Mouse (Mus musculus) spleen, embryonic (tissue): ENCODE measurements around the gene Elavl4.

ENCODE experiments used
- CTCF ChIA-PET: fragments of 350-600 bp; sonication (Branson Sonifier 250); formaldehyde crosslinking; loops from one replicate; lab custom pipeline; 2022; lab: Charles Lee

The Elavl4 gene

GRCm38 (mm10) chr4:110266804-110267575 is 84.7 kb downstream of the Elavl4 start:
- CTCF ChIA-PET, result no interaction called here

- CTCF ChIA-PET, result no interaction called here
Observed at GRCm38 (mm10) chr4:110264345-110264943, 87.3 kb downstream of the Elavl4 start.

DNA sequence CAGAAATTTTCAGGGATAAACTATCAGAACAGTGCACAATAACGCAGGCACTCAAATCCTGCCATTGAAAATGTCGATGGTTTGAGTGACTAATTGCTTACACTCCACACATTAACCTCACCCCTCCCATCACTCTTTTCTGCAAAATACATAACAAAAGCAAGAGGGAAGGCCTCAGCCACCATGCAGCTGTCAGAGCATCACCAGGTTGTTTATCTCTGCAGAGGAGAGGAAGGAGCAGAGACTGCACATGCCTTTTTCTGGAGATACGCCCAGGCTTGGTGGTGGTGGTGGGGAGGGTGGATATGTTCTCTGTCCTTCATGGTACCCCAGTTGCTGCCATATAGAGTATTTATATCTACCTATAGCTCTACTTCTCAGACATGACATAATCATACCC is 94.3 kb downstream of the Elavl4 start:
- CTCF ChIA-PET, result no interaction called here

DNA sequence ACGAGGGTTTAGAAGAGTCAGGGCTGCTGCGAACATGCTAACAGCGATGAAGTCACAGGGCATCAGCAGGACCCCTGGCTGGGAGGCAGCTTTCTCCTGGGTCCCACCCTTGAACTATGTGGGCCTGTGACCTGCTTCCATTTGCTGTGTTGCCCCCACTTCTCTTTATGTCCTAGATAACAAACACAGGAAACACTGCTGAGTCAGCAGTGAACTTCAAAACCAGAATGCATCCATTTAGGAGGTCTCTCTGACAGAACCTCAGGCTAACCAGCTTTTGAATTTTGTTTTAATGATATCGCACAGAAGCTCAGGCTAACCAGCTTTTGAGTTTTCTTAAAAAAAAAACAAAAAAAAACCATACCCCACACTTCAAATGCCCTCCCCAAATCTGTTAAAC is 96.1 kb downstream of the Elavl4 start:
- CTCF ChIA-PET, result no interaction called here

- CTCF ChIA-PET, result no interaction called here
Observed at GRCm38 (mm10) chr4:110250055-110250454, 101.7 kb downstream of the Elavl4 start.

GRCm38 (mm10) chr4:110242879-110243278 is 108.8 kb downstream of the Elavl4 start:
- CTCF ChIA-PET, result no interaction called here

DNA sequence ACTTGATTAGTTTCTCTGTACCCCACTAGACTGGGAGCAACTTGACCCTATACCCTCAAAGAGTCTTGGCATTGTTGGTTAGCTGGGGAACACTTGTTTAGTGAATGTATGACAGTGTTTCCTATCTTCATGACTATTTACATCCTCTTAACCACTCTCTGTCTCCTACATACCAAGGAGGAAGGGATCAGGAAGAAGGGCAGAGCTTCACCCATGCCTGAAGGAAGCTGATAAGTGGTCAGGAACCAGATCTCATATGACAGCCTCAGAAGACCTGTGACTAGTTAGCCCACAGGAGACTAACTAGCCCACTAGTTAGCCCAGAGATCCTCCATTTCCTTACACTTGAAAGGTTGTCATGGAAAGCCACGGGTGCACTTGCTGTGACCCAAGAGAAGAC is 117.2 kb downstream of the Elavl4 start:
- CTCF ChIA-PET, result no interaction called here

DNA sequence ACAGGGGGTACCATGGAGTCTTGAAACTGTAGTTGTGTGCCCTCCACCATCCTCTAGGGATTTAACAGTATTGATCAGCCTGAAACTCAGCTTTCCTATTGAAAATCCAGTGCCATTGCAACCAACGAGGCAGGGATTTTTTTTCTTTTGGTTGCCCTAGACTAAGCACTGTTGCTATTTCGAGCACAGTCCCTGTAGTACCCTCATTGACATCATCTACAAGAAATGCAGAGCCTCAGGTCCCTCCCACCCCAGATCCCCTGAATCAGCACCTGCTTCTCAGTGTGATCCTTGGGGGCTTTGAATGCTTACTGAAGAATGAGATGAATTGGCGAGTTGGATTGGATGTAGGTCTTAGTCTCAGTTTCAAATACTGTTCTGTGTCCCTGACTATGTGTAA is 119.4 kb downstream of the Elavl4 start:
- CTCF ChIA-PET, result no interaction called here

DNA sequence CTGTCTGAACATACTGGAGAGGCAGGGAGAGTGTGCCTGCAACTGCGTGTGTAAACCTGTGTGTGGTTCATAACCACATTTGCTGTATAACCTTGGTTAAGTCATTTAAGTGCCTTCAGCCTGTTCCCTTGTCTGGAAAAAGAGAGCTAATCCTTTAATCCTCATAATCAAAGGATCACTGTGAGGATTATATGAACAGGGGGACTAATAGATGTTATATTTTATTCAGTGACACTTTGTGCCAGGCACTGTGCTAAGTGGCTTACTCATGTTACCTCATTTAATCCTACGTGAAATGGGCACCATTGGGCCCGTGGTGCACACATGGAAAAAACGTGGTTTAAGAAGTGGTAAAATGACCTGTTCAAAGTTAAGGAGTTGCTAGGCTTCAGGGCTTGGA is 119.9 kb downstream of the Elavl4 start:
- CTCF ChIA-PET, result no interaction called here

DNA sequence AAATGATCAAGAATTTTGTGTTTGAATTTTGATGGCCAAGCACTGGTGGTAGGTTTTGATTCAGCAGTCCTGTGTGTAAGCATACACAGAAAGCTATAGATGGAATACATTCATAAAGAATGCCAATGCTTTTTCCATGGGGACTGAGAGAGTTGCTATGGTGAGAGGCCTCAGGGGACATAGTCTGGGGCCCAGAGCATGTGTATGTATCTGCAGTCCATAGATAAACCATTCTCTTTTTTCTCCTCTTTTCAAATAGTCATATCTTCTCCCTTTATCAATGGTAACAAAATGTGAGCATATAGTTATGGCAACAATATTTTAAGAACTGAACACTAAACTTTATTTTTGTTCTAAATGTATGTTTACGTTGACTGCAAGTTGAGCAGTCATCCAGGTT is 122.1 kb downstream of the Elavl4 start:
- CTCF ChIA-PET, result no interaction called here

GRCm38 (mm10) chr4:110229238-110229637 is 122.5 kb downstream of the Elavl4 start:
- CTCF ChIA-PET, result no interaction called here

- CTCF ChIA-PET, result no interaction called here
Observed at GRCm38 (mm10) chr4:110227621-110228031, 124.1 kb downstream of the Elavl4 start.

DNA sequence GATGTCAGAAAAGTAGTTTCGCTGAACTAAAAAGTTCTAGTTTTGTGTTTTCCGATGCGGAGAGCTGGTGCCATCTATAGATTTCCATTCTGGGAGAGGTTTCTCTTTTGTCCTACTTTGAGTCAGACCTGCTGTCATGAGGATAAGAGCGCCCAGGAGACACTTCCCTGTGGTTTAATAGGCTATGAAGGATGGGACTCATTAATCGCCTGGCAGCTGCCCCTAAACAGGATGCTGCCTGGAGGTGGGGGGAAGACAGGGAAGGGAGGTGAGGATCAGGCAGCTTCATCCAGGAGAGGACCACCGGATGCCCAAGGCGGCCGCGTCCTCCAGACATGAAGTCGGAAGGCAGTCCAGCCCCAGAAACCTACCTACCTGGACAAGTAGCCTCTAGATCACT is 126.2 kb downstream of the Elavl4 start:
- CTCF ChIA-PET, result no interaction called here

- CTCF ChIA-PET, result no interaction called here
Observed at GRCm38 (mm10) chr4:110218819-110219218, 132.9 kb downstream of the Elavl4 start.

- CTCF ChIA-PET, result no interaction called here
Observed at GRCm38 (mm10) chr4:110217553-110217952, 134.2 kb downstream of the Elavl4 start.

- CTCF ChIA-PET, result interaction anchor here (0.7 kb wide), 1 partner anchor 224 kb away, joined by 12 read pairs; no protein-coding TSS in a partner anchor
Observed at GRCm38 (mm10) chr4:110214543-110214942, 137.2 kb downstream of the Elavl4 start.

GRCm38 (mm10) chr4:110213666-110214065 is 138.0 kb downstream of the Elavl4 start:
- CTCF ChIA-PET, result no interaction called here

DNA sequence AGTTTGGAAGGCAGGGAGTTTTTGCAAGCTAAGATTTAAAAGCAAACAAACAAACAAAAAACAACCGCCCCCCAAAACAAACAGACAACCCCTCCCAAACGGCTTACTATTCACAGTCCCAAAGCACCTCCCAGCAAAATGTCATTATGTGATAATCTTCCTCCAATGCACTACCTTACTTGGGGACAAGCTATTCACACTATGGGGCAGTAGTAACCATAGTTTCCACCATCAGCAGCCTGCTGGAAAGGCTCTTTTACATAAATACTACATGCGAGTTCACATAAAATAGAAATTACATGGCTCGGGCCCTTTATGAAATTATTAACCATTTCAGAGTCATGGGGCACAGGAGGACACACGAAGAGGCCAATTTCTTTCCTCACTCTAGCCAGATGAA is 141.5 kb downstream of the Elavl4 start:
- CTCF ChIA-PET, result no interaction called here

DNA sequence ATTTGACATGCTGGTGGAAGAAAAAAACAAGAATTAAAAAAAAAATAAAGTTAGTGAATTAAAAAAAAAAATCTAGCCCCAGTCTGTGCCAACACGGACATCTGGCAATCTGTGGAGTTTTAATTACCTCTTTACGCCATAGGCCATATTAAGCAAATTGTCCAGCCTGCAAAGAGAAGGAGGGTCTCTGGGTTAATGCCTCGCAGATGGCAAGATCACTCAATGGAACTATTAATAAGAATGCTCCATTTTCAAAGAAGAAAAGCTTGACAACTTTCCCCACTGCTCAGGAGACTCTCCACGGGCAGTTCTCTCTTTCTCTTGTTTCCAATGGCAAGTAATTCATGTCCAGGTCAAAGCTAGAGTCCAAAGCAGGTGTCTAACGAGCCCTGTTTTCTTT is 142.1 kb downstream of the Elavl4 start:
- CTCF ChIA-PET, result no interaction called here

DNA sequence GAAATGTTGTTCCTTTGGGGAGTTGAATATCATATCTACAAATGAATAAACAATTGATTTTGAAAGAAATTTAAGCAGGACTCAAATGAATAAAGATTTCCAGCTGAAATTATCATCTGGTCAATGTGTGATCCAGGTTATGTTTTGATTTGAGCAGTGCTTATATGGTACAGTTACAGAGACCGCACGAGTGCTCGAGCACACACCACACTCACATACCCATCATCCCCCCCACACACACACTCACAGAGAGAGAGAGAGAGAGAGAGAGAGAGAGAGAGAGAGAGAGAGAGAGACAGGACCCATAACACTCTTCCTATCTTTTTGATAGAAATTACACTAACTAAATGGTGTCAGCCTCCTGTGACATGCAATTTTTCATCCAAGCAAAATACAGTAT is 150.0 kb downstream of the Elavl4 start:
- CTCF ChIA-PET, result no interaction called here

DNA sequence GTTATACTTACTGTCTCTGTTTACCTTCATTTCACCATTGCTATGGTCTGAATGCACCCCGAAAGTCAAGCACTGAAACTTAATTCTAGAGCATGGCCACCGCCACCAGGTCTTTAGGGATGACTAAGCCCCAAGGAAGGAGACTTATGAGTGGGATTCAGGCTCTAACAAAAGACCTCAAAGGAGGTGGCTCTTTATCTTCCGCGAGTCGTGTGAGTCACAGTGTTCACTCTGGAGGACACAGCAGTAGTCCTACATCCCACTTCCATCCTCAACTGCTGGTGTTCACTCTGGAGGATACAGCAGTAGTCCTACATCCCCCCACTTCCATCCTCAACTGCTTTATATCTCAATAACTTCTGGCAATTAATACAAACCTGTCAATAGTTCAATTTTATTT is 151.8 kb downstream of the Elavl4 start:
- CTCF ChIA-PET, result no interaction called here

DNA sequence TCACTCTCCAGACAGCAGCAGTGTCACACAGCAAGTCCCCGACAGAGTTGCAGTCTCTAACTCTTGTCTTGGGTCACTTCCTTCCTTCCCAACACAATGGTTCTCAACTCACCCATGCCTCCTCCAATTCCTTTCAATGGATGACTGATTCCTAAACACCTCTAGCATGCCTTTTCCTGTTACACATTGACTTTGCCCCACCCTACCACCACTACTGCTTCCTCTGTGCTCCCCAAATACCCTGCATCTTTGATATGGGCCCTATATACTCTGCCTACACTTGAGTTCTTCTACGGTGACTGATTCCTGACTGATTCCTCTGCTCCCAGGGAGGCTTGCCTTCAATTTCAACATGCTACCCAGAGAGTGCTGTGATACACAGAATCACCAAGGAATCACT is 153.1 kb downstream of the Elavl4 start:
- CTCF ChIA-PET, result no interaction called here

GRCm38 (mm10) chr4:110177263-110177662 is 174.4 kb downstream of the Elavl4 start:
- CTCF ChIA-PET, result no interaction called here
